Mouse (Mus musculus) forebrain, embryonic 16.5 days (tissue): ENCODE measurements around the gene Mrpl4. TPM values are rescaled to one million over a fixed set of nuclear protein-coding genes. Genes with fewer than 3 reads are reported as not detected.

Source experiments
- ATAC-seq: fragments of 200-750 bp; cut with Nextera tagmentation; 2 replicates; pipeline ENCODE4 v1.8.0; 2017; ENCODE audit warnings: mild to moderate bottlenecking, moderate library complexity
- H3K27ac ChIP-seq: fragments of 300-500 bp; sonication (generic); 2 replicates; pipeline ENCODE4 v1.5.1; 2014; ENCODE audit warnings: low read length, control low read depth
- H3K27me3 ChIP-seq: fragments of 300-500 bp; sonication (generic); replicated peaks from 2 replicates; pipeline ENCODE4 v1.6.1; 2014; ENCODE audit warnings: low read length; ENCODE audit not compliant: control insufficient read depth, insufficient read depth
- H3K36me3 ChIP-seq: fragments of 300-500 bp; sonication (generic); 2 replicates; pipeline ENCODE4 v1.6.1; 2014; ENCODE audit not compliant: control insufficient read depth, insufficient read depth
- H3K4me1 ChIP-seq: fragments of 300-500 bp; sonication (generic); replicated peaks from 2 replicates; pipeline ENCODE4 v1.6.1; 2014; ENCODE audit warnings: low read length; ENCODE audit not compliant: control insufficient read depth, insufficient read depth
- H3K4me2 ChIP-seq: fragments of 300-500 bp; sonication (generic); 2 replicates; pipeline ENCODE4 v1.6.1; 2014; ENCODE audit warnings: mild to moderate bottlenecking, low read length, control low read depth
- H3K4me3 ChIP-seq: fragments of 300-500 bp; sonication (generic); replicated peaks from 2 replicates; pipeline ENCODE4 v1.5.1; 2014; ENCODE audit warnings: mild to moderate bottlenecking, low read length, control low read depth
- H3K9ac ChIP-seq: fragments of 300-500 bp; sonication (generic); replicated peaks from 2 replicates; pipeline ENCODE4 v1.6.1; 2014; ENCODE audit warnings: low read depth, low read length, control low read depth
- H3K9me3 ChIP-seq: fragments of 300-500 bp; sonication (generic); 2 replicates; pipeline ENCODE4 v1.6.1; 2016; ENCODE audit warnings: low read length; ENCODE audit not compliant: control insufficient read depth
- WGBS: fragments of 180-500 bp; shearing (Covaris S2); extraction: QIAGEN DNeasy Blood & Tissue Kit; methylation state at CpG from one replicate; pipeline ENCODE4 v1.1.7; 2014; 5-methylcytosine and 5-hydroxymethylcytosine counted together
- polyA plus RNA-seq: library from polyadenylated mRNA; unstranded; fragments of >200 nt; fragmentation: Nextera tagmentation; extraction: Ambion mirVana; gene quantifications from 2 replicates; pipeline ENCODE4 v1.2.1, GENCODE M21; 2015

Mrpl4 gene
- polyA plus RNA-seq, 1 experiment from 2014 or later, result 113 TPM

GRCm38 (mm10) chr9:20982171-20982570 is 20.4 kb upstream of the Mrpl4 start:
- no peak overlapping the region for H3K9ac ChIP-seq
- H3K27ac ChIP-seq, result no peak overlapping the region
- no peaks in the 10 kb centered on the region for H3K9me3 ChIP-seq
- no peak for ATAC-seq
- H3K4me2 ChIP-seq, result no peak overlapping the region
- 0 out of 2 replicates have a peak, but pooled peaks cover 3% of the 10 kb centered on the region for H3K27me3 ChIP-seq
- H3K4me3 ChIP-seq, result no peak overlapping the region
- no peaks in the 10 kb centered on the region for H3K4me1 ChIP-seq
- no peaks in the 10 kb centered on the region for H3K36me3 ChIP-seq
- 58% methylated on average over 3 of the region's 3 CpGs for WGBS

GRCm38 (mm10) chr9:20983169-20983568 is 19.4 kb upstream of the Mrpl4 start:
- Histone ChIP-seq H3K4me3 (no peak overlapping the region), H3K36me3 (no peaks in the 10 kb centered on the region), H3K9ac (no peak overlapping the region), H3K4me1 (no peaks in the 10 kb centered on the region), H3K27ac (no peak overlapping the region), H3K4me2 (no peak overlapping the region), H3K27me3 (0 out of 2 replicates have a peak, but pooled peaks cover 3% of the 10 kb centered on the region), H3K9me3 (no peaks in the 10 kb centered on the region)
- ATAC-seq, result no peak
- 80% methylated on average over 5 of the region's 5 CpGs for WGBS

GRCm38 (mm10) chr9:20986952-20987686 is 15.4 kb upstream of the Mrpl4 start:
- no peak for ATAC-seq
- Histone ChIP-seq H3K36me3 (no peaks in the 10 kb centered on the region), H3K27me3 (no peaks in the 10 kb centered on the region), H3K4me1 (0 out of 2 replicates have a peak, but pooled peaks cover 3% of the 10 kb centered on the region), H3K9me3 (no peaks in the 10 kb centered on the region), H3K9ac (no peak overlapping the region), H3K4me2 (no peak overlapping the region), H3K27ac (no peak overlapping the region), H3K4me3 (no peak overlapping the region)
- 63% methylated on average over 15 of the region's 15 CpGs for WGBS

- H3K36me3 ChIP-seq, result no peaks in the 10 kb centered on the region
- H3K9me3 ChIP-seq, result no peaks in the 10 kb centered on the region
- no peak overlapping the region for H3K9ac ChIP-seq
- no peak overlapping the region for H3K4me3 ChIP-seq
- H3K4me1 ChIP-seq, result 0 out of 2 replicates have a peak, but pooled peaks cover 3% of the 10 kb centered on the region
- H3K27me3 ChIP-seq, result no peaks in the 10 kb centered on the region
- H3K4me2 ChIP-seq, result no peak overlapping the region
- no peak overlapping the region for H3K27ac ChIP-seq
- no peak for ATAC-seq
- 27% methylated on average over 7 of the region's 7 CpGs for WGBS
Measured at GRCm38 (mm10) chr9:20987953-20988352, 14.6 kb upstream of the Mrpl4 start.

GRCm38 (mm10) chr9:20990861-20991260 is 11.7 kb upstream of the Mrpl4 start:
- Histone ChIP-seq H3K4me1 (0 out of 2 replicates have a peak, but pooled peaks cover 3% of the 10 kb centered on the region), H3K4me2 (no peak overlapping the region), H3K9ac (no peak overlapping the region), H3K36me3 (no peaks in the 10 kb centered on the region), H3K27me3 (no peaks in the 10 kb centered on the region), H3K4me3 (no peak overlapping the region), H3K9me3 (no peaks in the 10 kb centered on the region), H3K27ac (no peak overlapping the region)
- WGBS, result 1% methylated on average over 10 of the region's 10 CpGs
- no peak for ATAC-seq

GRCm38 (mm10) chr9:20991587-20991986 is 11.0 kb upstream of the Mrpl4 start:
- Histone ChIP-seq H3K36me3 (no peaks in the 10 kb centered on the region), H3K27ac (no peak overlapping the region), H3K4me1 (0 out of 2 replicates have a peak, but pooled peaks cover 3% of the 10 kb centered on the region), H3K4me2 (no peak overlapping the region), H3K27me3 (no peaks in the 10 kb centered on the region), H3K4me3 (no peak overlapping the region), H3K9me3 (no peaks in the 10 kb centered on the region), H3K9ac (no peak overlapping the region)
- WGBS, result 94% methylated on average over 4 of the region's 4 CpGs
- no peak for ATAC-seq

GRCm38 (mm10) chr9:20993165-20993898 is 9.2 kb upstream of the Mrpl4 start:
- H3K36me3 ChIP-seq, result no peaks in the 10 kb centered on the region
- H3K9me3 ChIP-seq, result no peaks in the 10 kb centered on the region
- H3K9ac ChIP-seq, result no peak overlapping the region
- WGBS, result 51% methylated on average over 5 of the region's 5 CpGs
- no peak for ATAC-seq
- H3K4me3 ChIP-seq, result no peak overlapping the region
- H3K27ac ChIP-seq, result no peak overlapping the region
- no peaks in the 10 kb centered on the region for H3K27me3 ChIP-seq
- H3K4me1 ChIP-seq, result 0 out of 2 replicates have a peak, but pooled peaks cover 3% of the 10 kb centered on the region
- no peak overlapping the region for H3K4me2 ChIP-seq

GRCm38 (mm10) chr9:20995069-20995468 is 7.5 kb upstream of the Mrpl4 start:
- Histone ChIP-seq H3K9me3 (no peaks in the 10 kb centered on the region), H3K4me2 (no peak overlapping the region), H3K4me3 (no peak overlapping the region), H3K36me3 (no peaks in the 10 kb centered on the region), H3K9ac (no peak overlapping the region), H3K27me3 (no peaks in the 10 kb centered on the region), H3K27ac (no peak overlapping the region), H3K4me1 (0 out of 2 replicates have a peak, but pooled peaks cover 3% of the 10 kb centered on the region)
- WGBS, result 49% methylated on average over 3 of the region's 3 CpGs
- no peak for ATAC-seq

GRCm38 (mm10) chr9:20997065-20997464 is 5.5 kb upstream of the Mrpl4 start:
- no peaks in the 10 kb centered on the region for H3K27me3 ChIP-seq
- H3K4me2 ChIP-seq, result no peak overlapping the region
- no peaks in the 10 kb centered on the region for H3K4me1 ChIP-seq
- no peak overlapping the region for H3K27ac ChIP-seq
- H3K4me3 ChIP-seq, result no peak overlapping the region
- WGBS, result 89% methylated on average over 8 of the region's 8 CpGs
- ATAC-seq, result no peak
- no peaks in the 10 kb centered on the region for H3K9me3 ChIP-seq
- H3K36me3 ChIP-seq, result no peaks in the 10 kb centered on the region
- no peak overlapping the region for H3K9ac ChIP-seq
